ENCODE assay signal across 2 mouse cellular contexts in genomic region chr5:123866457-123866856, GRCm38 (mm10).
TF ChIP-seq lines count a peak whose summit lies in the region.

No protein-coding gene starts in this region.

TF ChIP-seq in CH12.LX, 34 proteins besides CTCF, POLR2A, EP300 and RAD21:
- TF ChIP-seq ZNF384 (IDR thresholded peaks at IDR 0.05; ENCODE audit: low read depth, low read length) (peak; percentile 61), MXI1 (IDR thresholded peaks at IDR 0.05; ENCODE audit: low read depth, low read length) (no peak)

TF ChIP-seq in MEL, 35 proteins besides CTCF, POLR2A, EP300 and RAD21:
- no peak for TF ChIP-seq UBTF (IDR thresholded peaks at IDR 0.05; ENCODE audit: borderline replicate concordance, insufficient read depth, low read depth, low read length)
- TF ChIP-seq ZNF384 (IDR thresholded peaks at IDR 0.05; ENCODE audit: low read depth, low read length) = peak; percentile 85
- no peak for TF ChIP-seq KAT2A (conservative IDR thresholded peaks at IDR 0.05; ENCODE audit: low read depth, low read length)
